Mouse (Mus musculus): Measurements from ENCODE around the gene Ptprs. TPM values are rescaled to one million over a fixed set of nuclear protein-coding genes. Genes with fewer than 3 reads are reported as not detected.

Gene Ptprs
- polyA plus RNA-seq, 1 experiment = 24.6 TPM

GRCm38 (mm10) chr17:56400221-56400620, 76.1 kb downstream of the Ptprs start:
- H3K4me3 ChIP-seq (replicated peaks) = no peak overlapping the region
- peaks cover 50% of the 10 kb centered on the region for H3K4me1 ChIP-seq
- H3K9me3 ChIP-seq = peaks cover 4% of the 10 kb centered on the region; the same call in 1 of the 2 replicates
- peaks cover 99% of the 10 kb centered on the region for H3K36me3 ChIP-seq (replicated peaks; ENCODE audit: low read length)
- TF ChIP-seq GATA1 (IDR thresholded peaks at IDR 0.05; ENCODE audit: borderline replicate concordance, low read length) (no peak), FLI1 (IDR thresholded peaks at IDR 0.05; ENCODE audit: low read length) (no peak)
- no peaks in the 10 kb centered on the region for H3K27me3 ChIP-seq (replicated peaks)

GRCm38 (mm10) chr17:56396051-56396450, 80.2 kb downstream of the Ptprs start:
- Histone ChIP-seq H3K4me3 (replicated peaks) (peak overlapping the region; percentile 8), H3K36me3 (replicated peaks; ENCODE audit: low read length) (peaks cover 100% of the 10 kb centered on the region), H3K4me1 (peaks cover 17% of the 10 kb centered on the region; the same call in 1 of the 2 replicates), H3K27me3 (replicated peaks) (no peaks in the 10 kb centered on the region), H3K9me3 (no peaks in the 10 kb centered on the region)
- TF ChIP-seq GATA1 (IDR thresholded peaks at IDR 0.05; ENCODE audit: borderline replicate concordance, low read length) (no peak), FLI1 (IDR thresholded peaks at IDR 0.05; ENCODE audit: low read length) (no peak)

GRCm38 (mm10) chr17:56393889-56394288, 82.4 kb downstream of the Ptprs start:
- Histone ChIP-seq H3K4me1 (peaks cover 20% of the 10 kb centered on the region), H3K9me3 (no peaks in the 10 kb centered on the region), H3K36me3 (replicated peaks; ENCODE audit: low read length) (peaks cover 100% of the 10 kb centered on the region), H3K4me3 (replicated peaks) (no peak overlapping the region), H3K27me3 (replicated peaks) (no peaks in the 10 kb centered on the region)
- TF ChIP-seq FLI1 (IDR thresholded peaks at IDR 0.05; ENCODE audit: low read length) (no peak), GATA1 (IDR thresholded peaks at IDR 0.05; ENCODE audit: borderline replicate concordance, low read length) (no peak)

GRCm38 (mm10) chr17:56393238-56393637, 83.0 kb downstream of the Ptprs start:
- Histone ChIP-seq H3K36me3 (replicated peaks; ENCODE audit: low read length) (peaks cover 100% of the 10 kb centered on the region), H3K9me3 (no peaks in the 10 kb centered on the region), H3K27me3 (replicated peaks) (no peaks in the 10 kb centered on the region), H3K4me1 (peaks cover 23% of the 10 kb centered on the region), H3K4me3 (replicated peaks) (no peak overlapping the region)
- no peak for TF ChIP-seq GATA1 (IDR thresholded peaks at IDR 0.05; ENCODE audit: borderline replicate concordance, low read length)
- no peak for TF ChIP-seq FLI1 (IDR thresholded peaks at IDR 0.05; ENCODE audit: low read length)

GRCm38 (mm10) chr17:56387612-56388011, 88.7 kb downstream of the Ptprs start:
- peaks cover 29% of the 10 kb centered on the region for H3K4me1 ChIP-seq
- no peaks in the 10 kb centered on the region for H3K27me3 ChIP-seq (replicated peaks)
- no peaks in the 10 kb centered on the region for H3K9me3 ChIP-seq
- TF ChIP-seq FLI1 (IDR thresholded peaks at IDR 0.05; ENCODE audit: low read length) (no peak), GATA1 (IDR thresholded peaks at IDR 0.05; ENCODE audit: borderline replicate concordance, low read length) (no peak)
- H3K4me3 ChIP-seq (replicated peaks) = no peak overlapping the region
- H3K36me3 ChIP-seq (replicated peaks; ENCODE audit: low read length) = peaks cover 96% of the 10 kb centered on the region

- Histone ChIP-seq H3K4me3 (replicated peaks) (no peak overlapping the region), H3K27me3 (replicated peaks) (no peaks in the 10 kb centered on the region), H3K4me1 (peaks cover 33% of the 10 kb centered on the region), H3K9me3 (no peaks in the 10 kb centered on the region), H3K36me3 (replicated peaks; ENCODE audit: low read length) (peaks cover 96% of the 10 kb centered on the region)
- TF ChIP-seq FLI1 (IDR thresholded peaks at IDR 0.05; ENCODE audit: low read length) (no peak), GATA1 (IDR thresholded peaks at IDR 0.05; ENCODE audit: borderline replicate concordance, low read length) (no peak)
These were observed 91.4 kb downstream of the Ptprs start for GRCm38 (mm10) chr17:56384903-56385302.

- no peak overlapping the region for H3K4me3 ChIP-seq (replicated peaks)
- peaks cover 26% of the 10 kb centered on the region; the same call in 1 of the 2 replicates for H3K4me1 ChIP-seq
- peaks cover 96% of the 10 kb centered on the region for H3K36me3 ChIP-seq (replicated peaks; ENCODE audit: low read length)
- TF ChIP-seq FLI1 (IDR thresholded peaks at IDR 0.05; ENCODE audit: low read length) (no peak), GATA1 (IDR thresholded peaks at IDR 0.05; ENCODE audit: borderline replicate concordance, low read length) (no peak)
- H3K27me3 ChIP-seq (replicated peaks) = no peaks in the 10 kb centered on the region
- no peaks in the 10 kb centered on the region for H3K9me3 ChIP-seq
These were observed 93.3 kb downstream of the Ptprs start for GRCm38 (mm10) chr17:56382997-56383396.

- Histone ChIP-seq H3K4me1 (peaks cover 25% of the 10 kb centered on the region; the same call in 1 of the 2 replicates), H3K9me3 (no peaks in the 10 kb centered on the region), H3K27me3 (replicated peaks) (no peaks in the 10 kb centered on the region), H3K4me3 (replicated peaks) (no peak overlapping the region), H3K36me3 (replicated peaks; ENCODE audit: low read length) (peaks cover 96% of the 10 kb centered on the region)
- no peak for TF ChIP-seq GATA1 (IDR thresholded peaks at IDR 0.05; ENCODE audit: borderline replicate concordance, low read length)
- TF ChIP-seq FLI1 (IDR thresholded peaks at IDR 0.05; ENCODE audit: low read length) = no peak
These were observed 95.1 kb downstream of the Ptprs start for GRCm38 (mm10) chr17:56381183-56381582.

GRCm38 (mm10) chr17:56380286-56380685, 96.0 kb downstream of the Ptprs start:
- TF ChIP-seq FLI1 (IDR thresholded peaks at IDR 0.05; ENCODE audit: low read length) = no peak
- no peak for TF ChIP-seq GATA1 (IDR thresholded peaks at IDR 0.05; ENCODE audit: borderline replicate concordance, low read length)
- H3K4me1 ChIP-seq = peaks cover 25% of the 10 kb centered on the region; the same call in 1 of the 2 replicates
- H3K27me3 ChIP-seq (replicated peaks) = no peaks in the 10 kb centered on the region
- H3K36me3 ChIP-seq (replicated peaks; ENCODE audit: low read length) = peaks cover 96% of the 10 kb centered on the region
- no peaks in the 10 kb centered on the region for H3K9me3 ChIP-seq
- H3K4me3 ChIP-seq (replicated peaks) = no peak overlapping the region

- H3K27me3 ChIP-seq (replicated peaks) = no peaks in the 10 kb centered on the region
- peaks cover 96% of the 10 kb centered on the region for H3K36me3 ChIP-seq (replicated peaks; ENCODE audit: low read length)
- H3K9me3 ChIP-seq = no peaks in the 10 kb centered on the region
- no peak for TF ChIP-seq GATA1 (IDR thresholded peaks at IDR 0.05; ENCODE audit: borderline replicate concordance, low read length)
- no peak for TF ChIP-seq FLI1 (IDR thresholded peaks at IDR 0.05; ENCODE audit: low read length)
- H3K4me3 ChIP-seq (replicated peaks) = no peak overlapping the region
- peaks cover 33% of the 10 kb centered on the region; the same call in 1 of the 2 replicates for H3K4me1 ChIP-seq
These were observed 96.9 kb downstream of the Ptprs start for GRCm38 (mm10) chr17:56379281-56379834.
